Mouse (Mus musculus) cerebral cortex, adult 2 months (tissue): ENCODE data around the gene Spsb1.

ENCODE experiments used
- WGBS: fragments of 180-500 bp; shearing (Covaris S2); methylation state at CpG from one replicate; pipeline ENCODE4 v1.1.7; 2018; 5-methylcytosine and 5-hydroxymethylcytosine counted together

Gene Spsb1

DNA sequence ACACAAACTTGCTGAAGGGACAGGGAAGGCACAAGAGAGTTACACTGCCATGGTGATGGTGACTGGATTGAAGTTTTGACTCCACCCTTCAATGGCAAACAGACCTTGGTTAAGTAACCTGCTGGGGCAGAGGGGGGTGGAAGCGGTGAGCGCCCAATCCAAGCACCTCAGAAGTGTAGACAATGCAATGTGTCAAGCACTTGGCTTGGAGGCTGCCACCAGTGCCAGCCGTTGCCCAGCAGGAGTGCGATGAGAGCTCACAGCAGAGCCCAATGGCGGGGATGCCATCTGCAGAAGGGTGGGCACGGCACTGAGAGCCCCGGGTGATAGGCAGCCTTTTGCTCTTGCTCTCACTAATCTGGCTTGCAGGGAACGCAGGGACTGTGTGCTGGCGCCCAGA lies 2.6 kb downstream of the Spsb1 start:
- 54% methylated on average over 9 of the region's 9 CpGs for WGBS

DNA sequence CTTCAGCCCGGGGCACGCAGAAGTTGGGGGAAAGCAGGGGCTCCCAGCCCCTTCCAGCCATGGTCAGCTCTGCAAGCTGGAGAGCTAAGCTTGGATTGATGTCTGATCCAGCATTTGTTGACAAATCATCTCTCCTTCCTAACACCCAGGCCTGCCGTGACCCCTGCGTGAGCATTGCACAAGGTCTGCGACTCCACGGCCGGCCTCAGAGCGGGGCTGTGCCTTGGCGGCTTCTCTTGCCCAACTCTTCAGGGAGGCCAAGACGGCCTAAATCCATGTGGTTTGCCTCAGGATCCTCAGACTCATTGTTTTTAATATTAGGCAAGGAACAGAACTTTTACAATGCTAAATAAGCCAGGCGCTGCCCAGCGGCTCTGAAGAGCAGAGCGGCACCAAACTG lies 3.6 kb downstream of the Spsb1 start:
- 86% methylated on average over 13 of the region's 13 CpGs for WGBS

DNA sequence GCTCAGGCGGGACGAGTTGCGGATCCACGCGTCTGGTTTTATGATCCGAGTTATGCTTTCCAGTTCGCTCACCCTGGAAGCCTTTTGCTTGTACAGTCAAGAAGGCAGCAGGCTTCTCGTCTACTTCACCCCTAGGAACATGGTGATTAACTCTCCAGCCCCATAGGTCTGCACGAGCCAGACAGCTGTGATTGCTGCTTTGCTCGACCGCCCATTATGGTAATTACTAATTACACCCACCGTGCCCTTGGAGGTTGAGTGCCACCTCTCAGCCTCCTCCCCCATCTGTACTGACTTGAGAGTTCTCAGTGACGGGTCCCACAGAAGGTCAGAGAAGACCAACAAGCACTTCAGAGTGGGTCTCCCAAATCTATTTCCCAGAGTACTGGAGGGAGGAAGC lies 5.2 kb downstream of the Spsb1 start:
- WGBS = 88% methylated on average over 13 of the region's 13 CpGs

DNA sequence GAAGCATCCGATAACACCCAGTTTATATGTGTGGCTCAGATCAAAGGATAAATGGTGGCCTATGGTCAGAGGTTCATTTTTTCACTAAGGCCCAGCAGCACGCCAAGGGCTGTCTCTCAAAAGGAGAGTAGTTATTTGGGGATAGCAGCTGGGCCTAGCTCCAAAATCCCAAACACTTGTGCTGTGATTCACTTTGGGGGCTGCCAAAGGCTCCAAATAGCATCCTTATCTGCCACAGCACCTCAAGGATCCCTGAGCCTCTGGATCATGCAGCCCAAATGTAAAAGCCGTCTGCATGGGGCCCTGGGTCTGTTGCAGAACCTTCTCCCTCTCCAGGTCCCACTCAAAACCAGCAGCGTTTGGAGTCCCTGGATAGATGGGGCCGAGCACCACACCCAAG lies 6.7 kb downstream of the Spsb1 start:
- WGBS = 53% methylated on average over 5 of the region's 5 CpGs

DNA sequence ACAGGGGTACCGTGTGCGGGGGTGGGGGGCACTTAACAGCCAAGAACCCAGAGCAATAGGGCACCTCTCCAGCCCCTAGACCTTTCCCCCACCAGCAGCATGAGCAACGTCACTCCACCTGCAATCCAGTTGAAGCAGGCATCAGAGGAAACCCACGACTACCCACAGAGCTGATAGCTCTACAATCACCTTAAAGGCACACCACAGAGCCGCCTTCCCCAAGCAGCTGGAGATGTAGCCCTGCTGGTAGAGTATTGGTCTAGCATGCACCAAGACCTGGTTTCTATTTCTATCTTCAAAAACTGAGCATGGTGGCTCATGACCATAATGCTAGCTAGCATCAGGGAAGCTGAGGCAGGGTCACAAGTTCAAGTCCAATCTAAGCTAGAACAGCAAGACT lies 7.4 kb downstream of the Spsb1 start:
- WGBS = 81% methylated on average over 5 of the region's 5 CpGs

DNA sequence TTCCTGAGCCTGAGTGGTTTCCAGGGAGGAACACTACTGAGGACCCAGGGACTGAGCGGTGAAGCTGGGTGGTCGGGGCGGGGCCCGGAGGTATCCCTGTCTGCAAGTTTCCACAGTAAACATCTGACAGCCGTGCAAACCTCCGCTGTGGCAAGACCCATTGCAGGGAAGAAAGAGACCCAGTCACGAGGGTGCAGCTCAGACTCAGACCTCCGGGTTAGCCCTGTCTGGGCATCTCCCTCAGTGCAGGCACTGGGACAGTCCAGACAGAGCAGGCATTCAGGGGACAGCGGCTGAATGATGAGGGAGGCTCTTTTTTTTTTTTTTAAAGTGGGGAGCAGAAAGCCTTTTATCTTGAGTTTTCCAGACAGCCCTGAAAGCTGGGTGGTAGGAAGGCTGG lies 9.6 kb downstream of the Spsb1 start:
- WGBS = 63% methylated on average over 9 of the region's 9 CpGs

DNA sequence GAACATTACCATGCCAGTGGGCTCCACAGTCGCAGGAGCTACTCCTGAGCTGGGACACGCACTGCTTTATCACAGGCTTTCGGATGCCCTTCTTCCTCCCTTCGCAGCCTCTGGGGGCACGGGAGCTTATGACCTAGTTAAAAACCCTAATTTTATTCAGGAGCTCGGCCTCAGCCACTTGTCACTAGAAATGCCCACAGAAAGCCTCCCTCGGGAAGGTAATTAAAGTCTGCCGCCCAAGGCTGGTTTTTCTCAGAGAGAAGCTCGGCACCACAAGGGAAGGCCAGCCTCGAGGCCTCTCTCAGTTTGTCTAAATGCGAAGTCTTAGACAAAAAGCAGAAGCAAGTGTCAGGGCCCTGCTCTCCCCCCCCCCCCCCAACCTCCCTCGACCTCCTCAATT lies 10.6 kb downstream of the Spsb1 start:
- 58% methylated on average over 12 of the region's 12 CpGs for WGBS

DNA sequence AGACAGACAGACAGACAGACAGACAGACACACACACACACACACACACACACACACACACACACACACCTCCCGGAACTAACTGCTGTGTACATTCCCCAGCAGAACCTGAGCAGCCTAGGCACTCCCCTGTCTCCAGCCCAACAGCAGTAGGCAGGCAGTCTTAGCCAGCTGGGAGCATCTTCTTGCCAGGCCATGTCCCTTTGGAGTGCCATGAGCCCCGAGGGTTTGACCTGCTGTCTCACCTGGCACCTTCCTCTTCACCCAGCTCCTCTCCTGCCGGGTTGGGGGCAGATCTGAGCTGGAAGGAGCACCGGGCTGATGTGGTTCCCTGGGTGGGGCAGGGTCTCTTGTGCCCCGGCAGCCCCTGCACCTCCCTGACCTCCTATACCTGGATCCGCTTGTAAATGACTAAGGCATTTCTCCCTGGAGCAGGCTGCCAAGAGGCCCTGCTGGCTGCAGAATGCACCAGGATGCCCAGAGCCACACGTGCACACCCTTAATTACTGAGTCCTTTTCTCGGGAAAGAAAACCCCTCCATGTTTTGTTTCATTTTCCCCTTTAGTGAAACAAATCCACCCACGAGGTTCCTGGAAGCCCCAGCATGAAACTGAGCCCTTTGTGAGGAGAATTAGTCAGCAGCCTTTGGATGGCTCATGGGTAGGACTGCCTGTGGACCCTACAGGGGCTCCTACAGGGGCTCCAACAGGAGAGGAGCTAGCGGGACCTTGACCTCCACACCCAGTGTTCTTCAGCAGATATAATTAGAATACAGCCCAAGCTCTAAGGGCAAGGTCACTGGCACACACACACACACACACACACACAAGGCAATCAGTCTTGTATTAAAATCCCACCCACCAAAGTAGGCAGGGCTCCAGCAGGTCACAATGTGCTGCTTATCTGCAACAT lies 11.8 kb downstream of the Spsb1 start:
- WGBS = 43% methylated on average over 10 of the region's 10 CpGs

DNA sequence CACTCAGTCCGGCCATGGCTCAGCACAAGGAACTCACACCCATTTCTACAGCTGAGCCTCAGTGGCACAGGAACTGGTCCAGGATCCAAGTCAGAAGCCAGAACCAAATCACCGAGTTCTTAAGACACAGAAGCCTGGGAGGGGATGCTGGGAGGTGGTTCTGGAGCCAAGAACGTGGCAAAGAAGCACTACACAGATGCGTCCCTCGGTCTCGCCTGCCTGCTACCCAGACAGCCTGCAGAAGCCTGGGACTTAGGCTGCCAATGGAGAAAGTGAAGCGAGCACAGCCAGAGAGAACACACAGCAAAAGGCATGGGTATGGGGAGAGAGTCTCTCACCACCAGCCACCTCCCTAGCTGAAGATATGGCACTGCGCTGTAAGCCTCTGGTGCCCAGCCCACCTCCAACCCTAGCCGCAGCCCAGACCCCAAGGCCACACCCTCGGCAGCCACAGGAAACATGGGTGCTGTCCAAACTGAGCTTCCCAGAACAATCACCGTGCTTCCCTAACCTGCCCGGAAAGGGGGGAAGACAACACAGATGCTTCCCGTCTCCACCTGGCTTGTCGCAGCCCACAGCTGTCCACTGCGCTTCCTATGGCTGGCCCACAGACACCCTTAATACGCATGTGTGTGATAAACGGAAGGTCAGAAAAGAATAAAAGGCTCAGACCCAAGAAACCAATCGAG lies 13.6 kb downstream of the Spsb1 start:
- 61% methylated on average over 18 of the region's 18 CpGs for WGBS

DNA sequence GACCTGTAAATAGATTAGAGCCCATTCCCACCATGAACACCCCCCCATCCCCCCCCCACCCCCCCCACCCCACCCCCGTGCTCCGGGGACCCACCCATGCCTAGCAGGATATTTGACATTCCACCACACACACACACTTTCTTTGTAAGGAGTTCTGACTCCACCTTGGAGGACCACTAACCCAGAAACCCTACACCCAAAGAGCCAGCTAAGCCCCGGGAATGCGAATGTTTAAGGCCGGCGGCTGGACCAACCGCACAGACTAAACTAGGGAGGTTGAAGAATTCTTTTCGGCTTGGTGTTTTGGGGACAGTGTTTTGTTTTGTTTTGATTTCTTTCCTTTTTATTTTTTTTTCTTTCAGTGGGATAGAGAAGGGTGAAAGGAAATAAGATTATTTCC lies 16.1 kb downstream of the Spsb1 start:
- WGBS = 62% methylated on average over 8 of the region's 8 CpGs

DNA sequence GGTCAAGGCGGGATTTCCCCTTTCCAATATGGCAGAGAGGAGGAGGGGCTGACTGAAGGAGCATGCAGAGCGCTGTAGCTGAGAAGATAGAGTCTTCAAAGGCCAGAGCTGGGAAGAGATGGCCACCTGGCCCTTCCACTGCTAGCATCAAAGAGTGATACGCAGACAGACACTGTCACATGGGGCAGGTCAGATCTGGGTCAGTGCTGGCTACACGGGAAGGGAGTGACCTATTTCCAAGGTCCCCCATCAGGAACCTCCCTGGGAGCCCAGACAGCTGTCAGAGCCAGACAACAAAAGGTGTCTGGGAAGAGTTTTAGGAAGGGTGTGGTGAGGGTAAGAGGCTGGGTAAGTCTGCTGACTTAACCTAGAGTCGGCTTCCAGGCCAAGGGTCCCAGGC lies 17.9 kb downstream of the Spsb1 start:
- 81% methylated on average over 5 of the region's 5 CpGs for WGBS

DNA sequence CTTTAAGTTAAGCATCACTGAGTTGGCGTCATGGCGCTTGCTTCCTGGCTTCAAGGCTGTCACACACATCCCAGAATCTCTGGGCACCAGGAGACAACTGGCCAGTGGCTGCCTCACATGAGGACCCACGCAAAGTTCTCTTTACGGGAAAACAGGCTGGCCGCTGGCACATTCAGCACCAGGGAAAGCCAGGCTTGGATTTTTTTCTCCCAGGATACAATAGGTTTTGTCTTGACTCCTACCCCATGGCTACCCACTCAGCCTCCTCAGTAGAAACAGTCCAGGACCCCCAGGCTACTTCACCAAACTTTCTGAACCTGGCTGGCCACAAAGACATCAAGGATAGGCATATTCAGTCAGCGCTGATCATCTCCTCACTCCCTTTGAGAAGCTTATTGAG lies 19.4 kb downstream of the Spsb1 start:
- WGBS = 82% methylated on average over 6 of the region's 6 CpGs

DNA sequence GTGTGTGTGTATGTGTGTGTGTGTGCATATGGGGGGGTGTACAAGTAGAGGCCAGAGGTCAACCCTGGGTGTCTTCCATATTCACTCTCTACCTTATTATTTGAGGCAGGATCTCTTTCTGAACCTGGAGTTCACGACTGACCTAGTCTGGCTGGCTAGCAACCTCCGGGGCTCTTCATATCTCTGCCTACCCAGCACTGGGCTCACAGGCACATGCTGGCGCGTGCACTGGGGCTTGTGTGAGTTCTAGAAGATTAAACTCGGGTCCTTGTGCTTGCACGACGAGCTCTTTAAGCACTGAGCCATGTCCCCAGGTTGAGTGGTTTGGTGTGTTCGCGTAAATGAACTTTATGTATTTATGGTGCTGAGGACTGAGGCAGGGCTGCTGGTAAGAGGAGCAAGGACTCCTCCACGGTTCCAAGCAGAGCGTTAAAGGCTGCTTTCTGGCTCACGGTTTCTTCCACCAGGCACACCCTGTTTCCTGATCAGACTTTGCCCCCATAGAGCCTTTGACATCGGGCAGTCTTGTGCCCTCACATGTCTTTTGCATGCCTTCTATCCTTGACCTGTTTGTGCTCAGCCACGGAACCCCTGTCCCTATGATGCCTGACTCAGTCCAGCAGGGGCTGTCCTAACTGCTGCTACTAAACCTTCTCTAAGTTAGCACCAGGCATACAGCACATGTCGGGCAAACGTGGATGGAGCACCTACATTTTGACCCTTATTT lies 21.2 kb downstream of the Spsb1 start:
- 91% methylated on average over 16 of the region's 16 CpGs for WGBS

DNA sequence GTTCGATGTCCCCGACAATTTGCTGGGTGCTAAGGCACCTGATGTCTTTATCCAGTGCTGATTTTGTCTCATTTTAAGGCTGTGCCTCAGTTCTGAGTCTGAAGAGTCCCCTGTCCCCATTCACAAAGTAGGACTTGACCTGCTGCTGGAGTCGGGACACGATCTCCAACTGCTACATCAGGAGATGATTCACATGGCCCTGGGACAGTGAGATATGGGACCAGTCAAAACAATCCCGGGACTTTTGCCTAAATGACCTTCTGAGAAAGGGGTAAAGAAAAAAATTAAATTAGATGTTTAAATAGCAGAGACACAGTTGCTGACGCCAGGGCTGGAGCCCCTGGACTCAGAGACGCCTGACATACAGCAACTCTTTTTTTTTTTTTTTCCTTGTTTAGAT lies 21.8 kb downstream of the Spsb1 start:
- WGBS = 90% methylated on average over 7 of the region's 7 CpGs

DNA sequence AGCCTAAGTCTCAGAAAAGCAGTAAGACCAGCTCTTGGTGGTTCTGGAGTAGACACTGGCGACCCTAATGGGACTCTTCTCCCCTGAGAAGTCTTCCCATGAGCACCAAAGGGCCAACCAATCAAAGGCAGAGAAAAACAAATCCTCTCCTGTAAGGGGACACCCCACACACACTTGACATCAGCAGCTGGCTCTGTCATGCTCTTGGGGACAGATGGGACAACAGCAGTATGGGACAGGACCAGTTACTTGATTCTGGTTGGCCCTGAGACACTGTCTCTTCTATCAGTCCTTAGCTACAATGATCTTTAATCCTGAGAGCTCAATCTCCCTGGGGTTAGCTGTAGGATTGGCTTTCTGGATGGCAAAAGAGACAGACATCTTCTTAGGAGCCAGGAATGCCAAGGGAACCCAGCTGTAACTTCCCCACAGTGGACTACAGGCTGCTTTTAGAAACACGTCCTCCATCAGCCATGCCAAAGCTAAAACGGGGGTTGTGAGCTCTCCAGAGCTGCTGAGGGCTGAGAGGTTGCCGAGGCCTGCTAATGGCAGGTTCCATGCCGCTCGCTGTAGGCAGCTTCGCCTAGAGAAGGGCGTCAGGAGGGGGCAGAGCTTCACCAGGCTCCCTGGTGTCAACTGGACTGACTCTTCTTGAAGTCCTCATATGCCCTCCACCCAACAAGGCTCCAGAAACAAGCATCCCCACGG lies 22.6 kb downstream of the Spsb1 start:
- WGBS = 74% methylated on average over 9 of the region's 9 CpGs

DNA sequence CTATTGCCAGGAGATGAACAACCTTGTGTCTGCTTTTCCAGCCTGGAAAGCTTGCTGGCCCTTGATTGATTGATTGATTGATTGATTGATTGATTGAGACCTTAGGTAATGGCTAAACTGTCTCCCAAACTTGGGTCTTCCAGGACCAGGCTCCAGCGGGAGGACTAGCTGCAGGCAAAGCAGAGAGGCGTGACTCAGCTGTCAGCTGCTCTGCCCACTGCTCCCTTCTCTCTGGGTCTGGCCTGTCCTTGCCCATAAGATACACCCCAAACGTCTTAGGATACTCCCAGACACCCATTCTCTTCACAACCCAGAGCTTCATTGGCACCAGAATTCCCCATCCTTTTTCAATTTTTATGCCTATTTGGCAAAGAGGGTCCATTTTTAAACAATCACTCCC lies 24.1 kb downstream of the Spsb1 start:
- WGBS = 71% methylated on average over 3 of the region's 3 CpGs

DNA sequence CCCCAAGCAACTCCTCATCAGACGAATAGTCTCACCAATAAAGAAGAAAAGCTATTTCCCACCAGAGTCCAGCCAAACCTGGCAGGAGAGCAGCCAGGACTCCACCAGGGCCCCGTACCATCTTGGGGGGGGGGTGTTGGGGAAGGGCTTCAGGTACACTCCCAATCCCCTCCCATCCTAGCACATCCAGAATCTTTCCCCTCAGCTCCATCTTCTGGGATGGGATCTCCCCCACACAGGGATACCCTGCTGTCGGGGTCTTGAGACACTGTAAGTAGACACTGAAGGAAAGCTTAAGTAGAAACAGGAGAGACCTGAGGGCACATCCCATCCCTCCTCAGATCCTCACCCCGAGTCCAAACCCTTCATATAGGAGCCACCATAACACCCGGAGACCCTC lies 31.8 kb downstream of the Spsb1 start:
- WGBS = 74% methylated on average over 4 of the region's 5 CpGs

DNA sequence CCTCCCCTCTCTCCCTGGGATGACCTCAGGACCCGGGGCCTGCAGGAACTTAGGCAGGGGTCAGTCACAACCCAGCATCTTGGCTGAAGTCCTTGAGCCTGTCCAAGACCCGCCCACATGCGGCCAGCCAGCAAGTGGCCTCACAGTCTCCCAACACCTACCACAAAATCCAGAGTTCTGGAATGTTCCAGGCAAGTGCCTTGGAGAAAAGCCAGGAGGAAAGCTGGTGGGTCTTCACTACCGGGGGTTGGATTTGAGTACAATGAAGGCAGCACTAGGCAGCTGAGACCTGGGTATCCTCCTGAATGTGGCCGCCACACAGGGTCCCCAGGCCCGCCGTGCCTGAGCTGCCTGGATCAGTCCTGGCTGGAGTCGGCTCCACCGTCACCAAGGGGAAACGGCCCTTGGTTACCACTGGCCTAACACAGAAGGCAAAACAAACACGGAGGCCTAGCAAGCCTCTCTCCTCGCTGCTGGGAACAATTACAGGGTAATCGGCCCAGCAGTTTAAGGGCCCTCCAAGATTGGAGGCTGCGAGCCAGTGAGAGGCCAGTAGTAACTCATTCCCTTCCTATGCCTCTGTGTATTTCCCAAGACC lies 32.6 kb downstream of the Spsb1 start:
- 48% methylated on average over 14 of the region's 14 CpGs for WGBS

DNA sequence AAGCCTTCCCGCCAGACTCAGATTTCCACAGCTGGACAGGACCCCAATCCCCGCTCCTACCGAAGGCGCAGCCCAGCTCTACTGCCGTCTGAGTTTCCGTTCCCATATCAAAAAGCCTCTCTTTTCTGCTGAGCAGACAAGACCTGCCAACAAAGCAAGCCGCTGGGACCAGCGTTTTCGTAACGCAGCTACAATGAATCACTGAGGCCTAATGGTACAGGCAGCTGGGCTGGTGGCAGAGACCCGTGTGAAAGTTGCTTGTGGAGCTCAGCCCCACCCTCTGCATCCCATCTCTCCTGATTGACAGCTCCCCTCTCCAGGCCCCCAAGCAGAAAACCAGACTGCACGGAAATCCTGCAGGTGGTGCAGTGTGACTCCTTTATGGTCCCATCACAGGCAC lies 34.0 kb downstream of the Spsb1 start:
- WGBS = 47% methylated on average over 12 of the region's 12 CpGs

DNA sequence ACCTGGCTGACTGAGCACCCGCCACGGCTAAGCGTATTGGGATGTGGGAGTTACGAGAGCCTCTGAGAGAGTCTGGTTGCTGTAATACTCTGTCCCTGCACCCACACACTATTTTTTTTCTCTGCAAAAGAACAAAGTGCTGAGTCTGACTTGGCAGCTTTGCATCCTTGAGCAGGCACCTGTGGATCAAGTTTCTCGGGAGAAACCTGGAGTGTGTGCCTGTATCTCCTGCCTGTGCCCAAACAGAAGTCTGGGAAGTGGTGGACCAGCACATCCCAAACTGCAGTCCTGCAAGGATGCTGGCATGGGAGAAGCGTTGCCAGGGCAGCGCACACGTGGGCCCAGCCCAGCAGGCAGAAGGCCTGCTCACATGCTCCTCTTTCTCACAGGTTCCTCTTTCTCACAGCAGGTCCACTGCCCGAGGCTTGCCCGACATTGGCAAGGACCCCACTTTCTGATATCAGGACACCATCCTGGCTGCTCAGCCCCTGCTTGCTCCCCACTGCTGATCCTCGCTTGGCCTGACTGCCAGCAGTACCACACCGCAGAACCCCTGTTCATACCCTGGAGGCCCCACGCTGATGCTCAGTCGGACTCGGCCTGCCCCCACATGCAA lies 36.3 kb downstream of the Spsb1 start:
- WGBS = 62% methylated on average over 15 of the region's 15 CpGs

DNA sequence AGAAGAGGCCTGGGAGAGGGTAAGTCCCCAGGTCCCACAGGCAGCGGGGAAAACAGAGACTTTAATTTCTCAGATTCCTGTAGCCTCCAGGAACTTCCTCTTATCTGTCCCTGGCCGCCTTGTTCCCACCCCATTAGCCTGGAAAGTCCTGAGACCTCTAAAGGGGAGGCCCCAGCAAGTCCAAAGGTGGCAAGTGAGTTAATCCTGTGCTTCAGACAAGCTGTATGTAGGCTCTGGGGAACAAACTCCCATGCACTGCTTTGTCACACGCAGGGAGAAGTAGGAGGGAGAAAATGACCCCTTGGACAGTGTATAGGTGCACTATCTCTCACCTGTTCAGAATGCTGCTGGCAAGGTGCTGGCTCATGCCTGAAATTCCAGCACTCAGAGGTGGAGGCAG lies 38.0 kb downstream of the Spsb1 start:
- WGBS = 81% methylated on average over 3 of the region's 3 CpGs
